Mouse (Mus musculus) thymus, adult 2 months (tissue): ENCODE measurements around the gene Abhd12. TPM values are rescaled to one million over a fixed set of nuclear protein-coding genes. Genes with fewer than 3 reads are reported as not detected.

ENCODE experiments used
- DNase-seq: peaks from one replicate; pipeline ENCODE4 v3.0.0; 2021
- H3K27ac ChIP-seq: fragments of 200-500 bp; 2 replicates; pipeline ENCODE4 v1.5.1; 2012; ENCODE audit warnings: low read length, control low read depth; ENCODE audit not compliant: control insufficient read depth, insufficient read depth
- H3K27me3 ChIP-seq: fragments of 200-500 bp; 2 replicates; pipeline ENCODE4 v1.6.1; 2012; ENCODE audit warnings: mild to moderate bottlenecking, low read length, moderate library complexity, mixed read lengths; ENCODE audit not compliant: control insufficient read depth, insufficient read depth
- H3K36me3 ChIP-seq: fragments of 200-500 bp; 2 replicates; pipeline ENCODE4 v1.6.1; 2012; ENCODE audit warnings: mild to moderate bottlenecking, low read length, moderate library complexity; ENCODE audit not compliant: control insufficient read depth, insufficient read depth
- H3K4me1 ChIP-seq: fragments of 200-500 bp; replicated peaks from 2 replicates; pipeline ENCODE4 v1.6.1; 2012; ENCODE audit warnings: low read length; ENCODE audit not compliant: control insufficient read depth, insufficient read depth
- H3K4me3 ChIP-seq: fragments of 200-500 bp; 2 replicates; pipeline ENCODE4 v1.5.1; 2012; ENCODE audit warnings: mild to moderate bottlenecking, low read length, control low read depth, moderate library complexity; ENCODE audit not compliant: control insufficient read depth, insufficient read depth
- CTCF ChIP-seq: fragments of 200-500 bp; IDR thresholded peaks from 2 replicates; pipeline ENCODE4 v1.5.1; 2012; ENCODE audit warnings: mild to moderate bottlenecking, control low read depth, low read length, moderate library complexity, borderline replicate concordance; ENCODE audit not compliant: control insufficient read depth, poor library complexity, insufficient read depth; ENCODE audit errors: extremely low read depth
- POLR2A ChIP-seq: fragments of 200-500 bp; IDR thresholded peaks from 2 replicates; pipeline ENCODE4 v1.6.1; 2012; ENCODE audit warnings: mild to moderate bottlenecking, low read length, control low read depth, moderate library complexity; ENCODE audit not compliant: control insufficient read depth, poor library complexity, insufficient read depth; ENCODE audit errors: extremely low read depth
- WGBS: fragments of 180-500 bp; shearing (Covaris S2); methylation state at CpG from one replicate; pipeline ENCODE4 v1.1.7; 2018; 5-methylcytosine and 5-hydroxymethylcytosine counted together
- polyA plus RNA-seq: library from polyadenylated mRNA; depleted of rRNA; stranded (reverse); fragments of >200 nt; gene quantifications from 2 replicates; pipeline ENCODE4 v1.2.3, GENCODE M21; 2012

Abhd12 gene
- polyA plus RNA-seq, 1 experiment, result 63.0 TPM

- WGBS, result 97% methylated on average over 3 of the region's 3 CpGs
- peaks cover 46% of the 10 kb centered on the region for H3K36me3 ChIP-seq
- no peak for TF ChIP-seq CTCF
- TF ChIP-seq POLR2A, result no peak
- no peak overlapping the region for H3K4me3 ChIP-seq
- no peaks in the 10 kb centered on the region for H3K4me1 ChIP-seq
- H3K27me3 ChIP-seq, result no peaks in the 10 kb centered on the region
- no peak for DNase-seq
- no peak overlapping the region for H3K27ac ChIP-seq
These were observed 78.1 kb downstream of the Abhd12 start for GRCm38 (mm10) chr2:150826426-150826825.

GRCm38 (mm10) chr2:150822987-150823386 lies 81.6 kb downstream of the Abhd12 start:
- no peak for DNase-seq
- Histone ChIP-seq H3K4me3 (no peak overlapping the region), H3K4me1 (no peaks in the 10 kb centered on the region), H3K27me3 (no peaks in the 10 kb centered on the region), H3K36me3 (peaks cover 25% of the 10 kb centered on the region), H3K27ac (no peak overlapping the region)
- no peak for TF ChIP-seq POLR2A
- no peak for TF ChIP-seq CTCF
- 52% methylated on average over 8 of the region's 8 CpGs for WGBS

- no peak overlapping the region for H3K27ac ChIP-seq
- H3K4me1 ChIP-seq, result no peaks in the 10 kb centered on the region
- H3K27me3 ChIP-seq, result no peaks in the 10 kb centered on the region
- TF ChIP-seq POLR2A (no peak), CTCF (no peak)
- H3K4me3 ChIP-seq, result no peak overlapping the region
- no peak for DNase-seq
- 93% methylated on average over 8 of the region's 8 CpGs for WGBS
- H3K36me3 ChIP-seq, result peaks cover 16% of the 10 kb centered on the region
These were observed 83.8 kb downstream of the Abhd12 start for GRCm38 (mm10) chr2:150820720-150821119.

GRCm38 (mm10) chr2:150818742-150819141 lies 85.8 kb downstream of the Abhd12 start:
- Histone ChIP-seq H3K4me3 (no peak overlapping the region), H3K36me3 (peaks cover 21% of the 10 kb centered on the region), H3K4me1 (no peaks in the 10 kb centered on the region), H3K27ac (no peak overlapping the region), H3K27me3 (no peaks in the 10 kb centered on the region)
- DNase-seq, result no peak
- 94% methylated on average over 8 of the region's 8 CpGs for WGBS
- TF ChIP-seq CTCF (no peak), POLR2A (no peak)

- no peak for TF ChIP-seq CTCF
- no peak for DNase-seq
- Histone ChIP-seq H3K4me3 (no peak overlapping the region), H3K36me3 (peaks cover 30% of the 10 kb centered on the region), H3K27me3 (no peaks in the 10 kb centered on the region), H3K4me1 (no peaks in the 10 kb centered on the region), H3K27ac (no peak overlapping the region)
- WGBS, result 95% methylated on average over 18 of the region's 18 CpGs
These were observed 87.7 kb downstream of the Abhd12 start for GRCm38 (mm10) chr2:150816676-150817402.

GRCm38 (mm10) chr2:150812816-150813215 lies 91.7 kb downstream of the Abhd12 start:
- WGBS, result 97% methylated on average over 6 of the region's 6 CpGs
- no peak overlapping the region for H3K27ac ChIP-seq
- H3K27me3 ChIP-seq, result no peaks in the 10 kb centered on the region
- H3K4me1 ChIP-seq, result no peaks in the 10 kb centered on the region
- H3K4me3 ChIP-seq, result no peak overlapping the region
- no peak for TF ChIP-seq POLR2A
- no peak for TF ChIP-seq CTCF
- DNase-seq, result no peak
- peaks cover 33% of the 10 kb centered on the region for H3K36me3 ChIP-seq

GRCm38 (mm10) chr2:150810603-150811002 lies 93.9 kb downstream of the Abhd12 start:
- TF ChIP-seq CTCF, result no peak
- TF ChIP-seq POLR2A, result no peak
- H3K27ac ChIP-seq, result no peak overlapping the region
- WGBS, result 97% methylated on average over 5 of the region's 5 CpGs
- H3K27me3 ChIP-seq, result no peaks in the 10 kb centered on the region
- no peaks in the 10 kb centered on the region for H3K4me1 ChIP-seq
- DNase-seq, result no peak
- H3K4me3 ChIP-seq, result no peak overlapping the region
- H3K36me3 ChIP-seq, result peaks cover 42% of the 10 kb centered on the region
